8 mouse cellular contexts compared by ENCODE assay signal in genomic region chr17:35835424-35836140, GRCm38 (mm10). TPM values are rescaled to one million over a fixed set of nuclear protein-coding genes. Genes with fewer than 3 reads are reported as not detected.
DNase-seq lines count a peak whose midpoint lies in the region; ATAC-seq lines count a peak whose summit lies in the region.

No protein-coding gene starts in this region.

- peak overlapping the region; percentile 75 for H3K4me2 ChIP-seq in heart, embryonic 11.5 days
- H3K4me2 ChIP-seq in forebrain, embryonic 15.5 days (replicated peaks), result peak overlapping the region; percentile 77
- peak overlapping the region; percentile 74 for H3K4me2 ChIP-seq in limb, embryonic 12.5 days

- peak overlapping the region; percentile 100 for H3K9ac ChIP-seq in heart, embryonic 11.5 days (ENCODE audit: low read depth, low read length)
- H3K9ac ChIP-seq in forebrain, embryonic 15.5 days (replicated peaks), result peak overlapping the region; percentile 95
- H3K9ac ChIP-seq in limb, embryonic 12.5 days (replicated peaks), result peak overlapping the region; percentile 96

- peaks cover 19% of the 10 kb centered on the region for H3K4me1 ChIP-seq in heart, embryonic 11.5 days (ENCODE audit: control insufficient read depth, insufficient read depth, low read length)
- peaks cover 54% of the 10 kb centered on the region for H3K4me1 ChIP-seq in forebrain, embryonic 15.5 days
- peaks cover 34% of the 10 kb centered on the region for H3K4me1 ChIP-seq in limb, embryonic 12.5 days (replicated peaks)

- DNase-seq in heart, postnatal 4 days, result no peak
- peak; percentile 50 for DNase-seq in NIH3T3 (ENCODE audit: low read depth)
- DNase-seq in Muller cell, postnatal 12 days (ENCODE audit: inconsistent ontology term), result no peak
- no peak for DNase-seq in embryo, embryonic 11 days
- DNase-seq in retina, embryonic 14.5 days (ENCODE audit: low spot score), result no peak

- peak overlapping the region; percentile 90 for H3K4me3 ChIP-seq in heart, embryonic 11.5 days (ENCODE audit: low read depth, low read length)
- H3K4me3 ChIP-seq in forebrain, embryonic 15.5 days, result peak overlapping the region; percentile 81
- peak overlapping the region; percentile 81 for H3K4me3 ChIP-seq in limb, embryonic 12.5 days (replicated peaks)

- no peak for ATAC-seq in heart, embryonic 11.5 days (replicated peaks; ENCODE audit: insufficient number of reproducible peaks, low FRiP score, low TSS enrichment)
- ATAC-seq in forebrain, embryonic 15.5 days (replicated peaks), result no peak
- ATAC-seq in limb, embryonic 12.5 days (ENCODE audit: insufficient number of reproducible peaks, insufficient read depth, low FRiP score, low TSS enrichment, low read depth), result no peak

- 83% methylated on average over 26 of the region's 26 CpGs for WGBS in heart, embryonic 11.5 days (ENCODE audit: insufficient replicate concordance)
- WGBS in forebrain, embryonic 15.5 days, result 69% methylated on average over 26 of the region's 26 CpGs
- 83% methylated on average over 26 of the region's 26 CpGs for WGBS in limb, embryonic 12.5 days

- H3K27ac ChIP-seq in heart, embryonic 11.5 days (ENCODE audit: low read depth, low read length), result peak overlapping the region; percentile 41
- peak overlapping the region; percentile 97 for H3K27ac ChIP-seq in forebrain, embryonic 15.5 days (replicated peaks)
- H3K27ac ChIP-seq in limb, embryonic 12.5 days, result 0 out of 2 replicates have a peak overlapping the region, but pooled peaks have one; percentile 41

- peaks cover 41% of the 10 kb centered on the region for H3K36me3 ChIP-seq in heart, embryonic 11.5 days (ENCODE audit: control insufficient read depth, insufficient read depth, low read length)
- peaks cover 51% of the 10 kb centered on the region for H3K36me3 ChIP-seq in forebrain, embryonic 15.5 days
- H3K36me3 ChIP-seq in limb, embryonic 12.5 days, result peaks cover 59% of the 10 kb centered on the region

- no peaks in the 10 kb centered on the region for H3K9me3 ChIP-seq in heart, embryonic 11.5 days (replicated peaks; ENCODE audit: control insufficient read depth, low read length)
- no peaks in the 10 kb centered on the region for H3K9me3 ChIP-seq in forebrain, embryonic 15.5 days
- H3K9me3 ChIP-seq in limb, embryonic 12.5 days, result no peaks in the 10 kb centered on the region

- H3K27me3 ChIP-seq in heart, embryonic 11.5 days (ENCODE audit: control insufficient read depth, insufficient read depth, low read length), result no peaks in the 10 kb centered on the region
- H3K27me3 ChIP-seq in forebrain, embryonic 15.5 days, result no peaks in the 10 kb centered on the region
- H3K27me3 ChIP-seq in limb, embryonic 12.5 days, result no peaks in the 10 kb centered on the region

RNA-seq across cellular contexts. Expression of gene Tubb5, which starts 2.5 kb away (rescaled TPM):
- 855 and 931 TPM in 2 replicates for polyA plus RNA-seq in heart, embryonic 11.5 days (2014; fragmentation: Nextera tagmentation; extraction: Ambion mirVana)
- total RNA-seq in heart, postnatal 4 days (2021), result 100 to 1,000 TPM; 908 to 913 TPM
- polyA plus RNA-seq in forebrain, embryonic 15.5 days (2015; fragmentation: Nextera tagmentation; extraction: Ambion mirVana), result 1,924 and 1,932 TPM in 2 replicates
- polyA plus RNA-seq in limb, embryonic 12.5 days (2016; fragmentation: Nextera tagmentation; extraction: Ambion mirVana), result 1,183 and 1,215 TPM in 2 replicates

RNA-seq across cellular contexts. Expression of gene Mdc1, which starts 5.7 kb away (rescaled TPM):
- 19.0 and 19.5 TPM in 2 replicates for polyA plus RNA-seq in heart, embryonic 11.5 days (2014; fragmentation: Nextera tagmentation; extraction: Ambion mirVana)
- 10 to 100 TPM; 37.9 to 40.6 TPM for total RNA-seq in heart, postnatal 4 days (2021)
- polyA plus RNA-seq in forebrain, embryonic 15.5 days (2015; fragmentation: Nextera tagmentation; extraction: Ambion mirVana), result 11.7 TPM in 2 replicates
- 16.9 and 19.4 TPM in 2 replicates for polyA plus RNA-seq in limb, embryonic 12.5 days (2016; fragmentation: Nextera tagmentation; extraction: Ambion mirVana)

RNA-seq across cellular contexts. Expression of gene Flot1, which starts 12.6 kb away (rescaled TPM):
- polyA plus RNA-seq in heart, embryonic 11.5 days (2014; fragmentation: Nextera tagmentation; extraction: Ambion mirVana), result 71.3 and 74.0 TPM in 2 replicates
- 100 to 1,000 TPM in 1 of 2 experiments, 10 to 100 TPM in 1; 97.8 to 105 TPM for total RNA-seq in heart, postnatal 4 days (2021)
- 68.3 and 75.1 TPM in 2 replicates for polyA plus RNA-seq in forebrain, embryonic 15.5 days (2015; fragmentation: Nextera tagmentation; extraction: Ambion mirVana)
- 45.8 and 45.9 TPM in 2 replicates for polyA plus RNA-seq in limb, embryonic 12.5 days (2016; fragmentation: Nextera tagmentation; extraction: Ambion mirVana)

RNA-seq across cellular contexts. Expression of gene Ier3, which starts 14.1 kb away (rescaled TPM):
- polyA plus RNA-seq in heart, embryonic 11.5 days (2014; fragmentation: Nextera tagmentation; extraction: Ambion mirVana), result 13.2 and 17.0 TPM in 2 replicates
- total RNA-seq in heart, postnatal 4 days (2021), result 10 to 100 TPM; 39.7 to 42.5 TPM
- 7.3 and 8.1 TPM in 2 replicates for polyA plus RNA-seq in forebrain, embryonic 15.5 days (2015; fragmentation: Nextera tagmentation; extraction: Ambion mirVana)
- polyA plus RNA-seq in limb, embryonic 12.5 days (2016; fragmentation: Nextera tagmentation; extraction: Ambion mirVana), result 8.7 and 9.9 TPM in 2 replicates

RNA-seq across cellular contexts. Expression of gene Nrm, which starts 25.5 kb away (rescaled TPM):
- polyA plus RNA-seq in heart, embryonic 11.5 days (2014; fragmentation: Nextera tagmentation; extraction: Ambion mirVana), result 44.5 and 48.1 TPM in 2 replicates
- 10 to 100 TPM; 26.3 to 32.2 TPM for total RNA-seq in heart, postnatal 4 days (2021)
- polyA plus RNA-seq in forebrain, embryonic 15.5 days (2015; fragmentation: Nextera tagmentation; extraction: Ambion mirVana), result 24.5 and 28.3 TPM in 2 replicates
- 51.3 and 52.5 TPM in 2 replicates for polyA plus RNA-seq in limb, embryonic 12.5 days (2016; fragmentation: Nextera tagmentation; extraction: Ambion mirVana)

Comparison
In these comparisons a context has a peak if more than half of its experiments do, and no peak if none do; other contexts are left out.
1. H3K27ac ChIP-seq: peak in every context shown above with its lines; median percentile 97 in forebrain, embryonic 15.5 days; 41 in heart, embryonic 11.5 days; 41 in limb, embryonic 12.5 days.